Mouse (Mus musculus): ENCODE measurements around the gene Dnajc1. TPM values are rescaled to one million over a fixed set of nuclear protein-coding genes. Genes with fewer than 3 reads are reported as not detected.

Dnajc1 gene
- total and polyA plus RNA-seq, 2 experiments from 2014 or later: 15.2 to 20.2 TPM

GRCm38 (mm10) chr2:18156131-18156530 lies 236.5 kb downstream of the Dnajc1 start:
- Histone ChIP-seq H3K9ac (replicated peaks; ENCODE audit: low read depth, low read length) (no peak overlapping the region), H3K4me1 (ENCODE audit: control insufficient read depth, insufficient read depth) (no peaks in the 10 kb centered on the region), H3K9me3 (replicated peaks; ENCODE audit: control insufficient read depth, low read length) (no peaks in the 10 kb centered on the region), H3K4me3 (ENCODE audit: low read depth, low read length) (no peak overlapping the region), H3K27ac (ENCODE audit: low read depth) (no peak overlapping the region), H3K36me3 (replicated peaks; ENCODE audit: control insufficient read depth, insufficient read depth, low read length) (peaks cover 35% of the 10 kb centered on the region), H3K4me2 (ENCODE audit: low read depth, low read length) (no peak overlapping the region), H3K27me3 (ENCODE audit: control insufficient read depth, insufficient read depth, low read length) (no peaks in the 10 kb centered on the region)
- no peak for TF ChIP-seq EP300 (IDR thresholded peaks at IDR 0.05; ENCODE audit: low read depth)
- TF ChIP-seq CTCF (IDR thresholded peaks at IDR 0.05; ENCODE audit: low read depth): no peak
- 78% methylated on average over 3 of the region's 3 CpGs for WGBS
- DNase-seq (ENCODE audit: low spot score): no peak
- ATAC-seq (ENCODE audit: insufficient read depth, low read depth): no peak
